Mouse (Mus musculus) limb, embryonic 13.5 days (tissue): ENCODE measurements around the gene Cpa2. TPM values are rescaled to one million over a fixed set of nuclear protein-coding genes. Genes with fewer than 3 reads are reported as not detected.

Experiments
- ATAC-seq: fragments of 200-750 bp; cut with Nextera tagmentation; 2 replicates; pipeline ENCODE4 v1.8.0; 2017; ENCODE audit warnings: low read depth, moderate number of reproducible peaks, moderate TSS enrichment; ENCODE audit not compliant: low FRiP score
- H3K27ac ChIP-seq: fragments of 300-500 bp; sonication (generic); 2 replicates; pipeline ENCODE4 v1.5.1; 2015; ENCODE audit warnings: inconsistent platforms, mild to moderate bottlenecking, moderate library complexity
- H3K27me3 ChIP-seq: fragments of 300-500 bp; sonication (generic); 2 replicates; pipeline ENCODE4 v1.6.1; 2015; ENCODE audit warnings: mild to moderate bottlenecking, inconsistent platforms
- H3K36me3 ChIP-seq: fragments of 300-500 bp; sonication (generic); 2 replicates; pipeline ENCODE4 v1.6.1; 2015; ENCODE audit warnings: inconsistent platforms, mild to moderate bottlenecking, moderate library complexity
- H3K4me1 ChIP-seq: fragments of 300-500 bp; sonication (generic); 2 replicates; pipeline ENCODE4 v1.6.1; 2015; ENCODE audit warnings: inconsistent platforms
- H3K4me2 ChIP-seq: fragments of 300-500 bp; sonication (generic); replicated peaks from 2 replicates; pipeline ENCODE4 v1.6.1; 2015; ENCODE audit warnings: inconsistent platforms, mild to moderate bottlenecking, moderate library complexity
- H3K4me3 ChIP-seq: fragments of 300-500 bp; sonication (generic); 2 replicates; pipeline ENCODE4 v1.5.1; 2015; ENCODE audit warnings: moderate library complexity, mild to moderate bottlenecking, inconsistent platforms
- H3K9ac ChIP-seq: fragments of 300-500 bp; sonication (generic); 2 replicates; pipeline ENCODE4 v1.6.1; 2015; ENCODE audit warnings: mild to moderate bottlenecking, inconsistent platforms
- H3K9me3 ChIP-seq: fragments of 300-500 bp; sonication (generic); 2 replicates; pipeline ENCODE4 v1.6.1; 2016; ENCODE audit warnings: inconsistent platforms
- WGBS: fragments of 180-500 bp; shearing (Covaris S2); methylation state at CpG from one replicate; pipeline ENCODE4 v1.1.7; 2015; 5-methylcytosine and 5-hydroxymethylcytosine counted together
- polyA plus RNA-seq: library from polyadenylated mRNA; unstranded; fragments of >200 nt; fragmentation: Nextera tagmentation; extraction: Ambion mirVana; gene quantifications from 2 replicates; pipeline ENCODE4 v1.2.1, GENCODE M21; 2015

Cpa2 gene
- polyA plus RNA-seq, 1 experiment from 2014 or later, result 10.4 TPM

DNA sequence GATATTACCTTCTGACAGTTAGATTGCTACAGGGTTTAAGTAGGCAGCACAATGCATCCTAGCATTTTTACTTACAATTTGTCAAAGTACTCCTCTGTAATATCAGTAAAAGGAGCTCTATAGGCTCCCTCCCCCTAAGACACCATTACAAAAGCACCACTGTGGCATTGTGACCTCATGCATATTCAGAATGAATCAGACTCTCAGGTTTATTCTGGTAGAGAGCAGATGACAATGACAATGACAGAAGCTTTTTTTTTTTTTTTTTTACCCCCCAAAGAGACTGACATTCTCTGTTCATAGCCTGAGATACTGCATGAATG, 9.8 kb downstream of the Cpa2 start:
- Histone ChIP-seq H3K27me3 (no peaks in the 10 kb centered on the region), H3K4me3 (no peak overlapping the region), H3K4me1 (peaks cover 81% of the 10 kb centered on the region), H3K9me3 (no peaks in the 10 kb centered on the region), H3K27ac (peak overlapping the region; percentile 65; the same call in 1 of the 2 replicates), H3K4me2 (no peak overlapping the region), H3K36me3 (no peaks in the 10 kb centered on the region), H3K9ac (no peak overlapping the region)
- no peak for ATAC-seq

DNA sequence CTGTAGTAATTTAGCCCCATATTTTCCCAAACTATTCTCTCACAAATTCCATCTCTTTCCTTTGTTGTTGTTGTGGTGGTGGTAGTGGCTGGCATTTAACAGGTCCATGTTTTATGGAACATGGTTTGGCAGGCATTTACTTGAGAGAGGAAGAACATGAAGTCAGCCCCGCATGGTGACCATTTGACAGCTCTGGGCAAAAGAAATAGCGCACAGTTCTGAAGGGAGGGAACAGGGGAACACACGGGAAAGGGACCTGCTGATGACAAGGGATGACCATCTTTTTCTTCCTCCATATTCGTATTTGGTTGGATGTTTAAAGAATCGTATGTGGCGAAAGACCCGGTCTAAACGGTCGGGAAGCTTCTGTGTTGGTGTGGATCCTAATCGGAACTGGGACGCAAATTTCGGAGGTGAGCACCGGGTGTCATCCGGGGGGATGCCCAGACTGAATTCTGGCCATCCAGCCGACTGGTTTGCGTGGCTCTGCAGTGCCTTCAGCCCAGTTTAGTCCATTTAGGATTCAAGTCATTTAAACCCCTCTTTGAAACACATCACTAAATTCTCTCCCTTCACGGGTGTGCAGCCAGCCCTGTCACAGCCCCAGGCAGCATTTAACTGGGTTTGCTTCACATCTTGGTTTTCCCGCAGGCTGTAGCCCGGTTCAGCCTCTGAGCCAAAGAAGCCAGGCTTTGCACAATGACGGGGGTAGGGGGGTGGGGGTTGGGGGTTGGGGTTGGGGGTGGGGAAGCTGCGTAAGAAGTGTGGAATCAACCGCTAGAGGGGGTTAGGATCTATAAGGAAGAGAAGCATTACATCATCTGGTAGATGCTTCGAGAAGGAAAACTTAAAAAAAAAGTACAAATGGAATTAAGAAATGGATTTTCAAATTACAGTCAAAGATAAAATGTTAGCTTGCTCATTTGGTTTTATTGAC, 10.5 kb downstream of the Cpa2 start:
- H3K9ac ChIP-seq, result peak overlapping the region; percentile 25; the same call in 1 of the 2 replicates
- 26% methylated on average over 23 of the region's 23 CpGs for WGBS
- H3K36me3 ChIP-seq, result no peaks in the 10 kb centered on the region
- no peaks in the 10 kb centered on the region for H3K27me3 ChIP-seq
- peak overlapping the region; percentile 48 for H3K4me2 ChIP-seq
- peak overlapping the region; percentile 9; the same call in 1 of the 2 replicates for H3K4me3 ChIP-seq
- peak overlapping the region; percentile 85 for H3K27ac ChIP-seq
- peak; percentile 53; the same call in 1 of the 2 replicates for ATAC-seq
- H3K4me1 ChIP-seq, result peaks cover 76% of the 10 kb centered on the region
- H3K9me3 ChIP-seq, result no peaks in the 10 kb centered on the region

DNA sequence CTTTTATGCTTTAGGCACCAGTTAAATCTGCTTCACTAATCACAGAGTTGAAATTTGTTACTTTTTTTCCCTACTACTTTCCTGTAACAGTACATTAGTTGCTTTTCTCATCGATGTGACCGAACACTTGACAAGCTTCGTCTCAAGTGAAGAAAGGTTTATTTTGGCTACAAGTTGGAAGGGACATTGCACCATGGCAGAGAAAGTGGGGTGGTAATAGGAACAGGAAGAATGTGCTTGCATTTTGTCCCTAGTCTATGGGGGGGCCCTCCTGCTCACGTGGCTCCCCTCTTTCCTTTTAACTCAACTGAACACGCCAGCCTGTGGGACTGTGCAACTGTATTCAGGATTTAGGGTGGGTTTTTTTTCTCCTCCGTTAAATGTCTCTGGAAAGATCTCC, 11.2 kb downstream of the Cpa2 start:
- Histone ChIP-seq H3K9me3 (no peaks in the 10 kb centered on the region), H3K4me2 (peak overlapping the region; percentile 48; the same call in 1 of the 2 replicates), H3K27me3 (no peaks in the 10 kb centered on the region), H3K4me3 (no peak overlapping the region), H3K4me1 (peaks cover 71% of the 10 kb centered on the region), H3K36me3 (no peaks in the 10 kb centered on the region), H3K27ac (peak overlapping the region; percentile 85), H3K9ac (no peak overlapping the region)
- 45% methylated on average over 6 of the region's 6 CpGs for WGBS
- ATAC-seq, result no peak

- Histone ChIP-seq H3K4me3 (no peak overlapping the region), H3K27me3 (no peaks in the 10 kb centered on the region), H3K9ac (no peak overlapping the region), H3K9me3 (no peaks in the 10 kb centered on the region), H3K4me2 (no peak overlapping the region), H3K4me1 (peaks cover 62% of the 10 kb centered on the region), H3K27ac (peak overlapping the region; percentile 49), H3K36me3 (no peaks in the 10 kb centered on the region)
- WGBS, result 64% methylated on average over 7 of the region's 7 CpGs
- ATAC-seq, result no peak
Observed at GRCm38 (mm10) chr6:30553381-30554010, 12.1 kb downstream of the Cpa2 start.

DNA sequence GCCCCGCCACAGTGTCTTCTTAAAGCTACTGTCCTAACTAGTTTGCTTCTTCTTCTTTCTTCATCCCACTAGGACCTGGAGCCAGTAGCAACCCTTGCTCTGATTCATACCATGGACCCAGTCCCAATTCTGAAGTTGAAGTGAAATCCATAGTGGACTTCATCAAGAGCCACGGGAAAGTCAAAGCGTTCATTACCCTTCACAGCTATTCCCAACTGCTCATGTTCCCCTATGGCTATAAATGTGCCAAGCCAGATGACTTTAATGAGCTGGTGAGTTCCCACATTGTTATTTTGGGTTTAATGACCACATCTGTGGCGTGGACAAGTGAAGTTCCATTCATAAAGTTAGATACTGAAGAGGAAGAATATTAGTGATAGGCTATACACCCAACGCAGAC, 12.7 kb downstream of the Cpa2 start:
- 39% methylated on average over 5 of the region's 5 CpGs for WGBS
- Histone ChIP-seq H3K27me3 (no peaks in the 10 kb centered on the region), H3K4me1 (peaks cover 58% of the 10 kb centered on the region), H3K36me3 (no peaks in the 10 kb centered on the region), H3K4me3 (no peak overlapping the region), H3K4me2 (no peak overlapping the region), H3K27ac (peak overlapping the region; percentile 49; the same call in 1 of the 2 replicates), H3K9me3 (no peaks in the 10 kb centered on the region), H3K9ac (no peak overlapping the region)
- ATAC-seq, result no peak

DNA sequence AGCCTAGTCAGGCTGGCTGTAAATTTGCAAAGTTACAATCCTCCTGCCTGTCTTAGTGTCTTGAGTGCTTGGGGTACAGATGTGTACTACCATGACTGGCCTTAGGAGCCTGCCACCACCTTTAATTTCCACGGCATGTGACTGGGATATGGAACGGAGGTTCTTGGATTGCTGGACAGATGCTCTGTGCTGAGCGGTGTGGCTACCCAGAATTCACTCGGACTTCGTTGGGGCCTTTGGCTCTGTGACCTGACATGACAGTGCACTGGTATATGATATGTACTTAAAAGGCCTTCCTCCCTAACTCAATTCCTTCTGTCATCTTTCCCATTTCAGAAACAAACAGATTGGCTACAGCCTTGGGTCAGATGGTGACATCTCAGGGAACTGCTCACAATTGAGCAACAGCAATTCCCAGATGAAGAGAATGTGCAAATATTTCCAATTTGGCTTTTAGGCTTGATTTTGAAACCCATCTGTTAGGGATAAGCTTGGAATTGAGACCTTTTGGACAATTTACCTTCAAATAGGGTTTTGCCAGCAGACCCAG, 13.3 kb downstream of the Cpa2 start:
- no peak for ATAC-seq
- no peaks in the 10 kb centered on the region for H3K36me3 ChIP-seq
- 72% methylated on average over 5 of the region's 5 CpGs for WGBS
- H3K4me1 ChIP-seq, result peaks cover 52% of the 10 kb centered on the region
- H3K27me3 ChIP-seq, result no peaks in the 10 kb centered on the region
- H3K9me3 ChIP-seq, result no peaks in the 10 kb centered on the region
- no peak overlapping the region for H3K4me3 ChIP-seq
- H3K9ac ChIP-seq, result no peak overlapping the region
- no peak overlapping the region for H3K27ac ChIP-seq
- no peak overlapping the region for H3K4me2 ChIP-seq

- no peak overlapping the region for H3K4me3 ChIP-seq
- H3K4me1 ChIP-seq, result peaks cover 41% of the 10 kb centered on the region
- no peak for ATAC-seq
- no peak overlapping the region for H3K27ac ChIP-seq
- no peaks in the 10 kb centered on the region for H3K36me3 ChIP-seq
- no peaks in the 10 kb centered on the region for H3K9me3 ChIP-seq
- H3K4me2 ChIP-seq, result no peak overlapping the region
- WGBS, result 13% methylated on average over 5 of the region's 9 CpGs
- no peaks in the 10 kb centered on the region for H3K27me3 ChIP-seq
- no peak overlapping the region for H3K9ac ChIP-seq
Observed at GRCm38 (mm10) chr6:30556080-30556479, 14.7 kb downstream of the Cpa2 start.

GRCm38 (mm10) chr6:30559726-30560125, 18.3 kb downstream of the Cpa2 start:
- H3K27me3 ChIP-seq, result no peaks in the 10 kb centered on the region
- H3K4me2 ChIP-seq, result no peak overlapping the region
- H3K9me3 ChIP-seq, result no peaks in the 10 kb centered on the region
- no peak overlapping the region for H3K4me3 ChIP-seq
- no peaks in the 10 kb centered on the region for H3K36me3 ChIP-seq
- no peak for ATAC-seq
- H3K4me1 ChIP-seq, result peaks cover 6% of the 10 kb centered on the region
- H3K27ac ChIP-seq, result no peak overlapping the region
- no peak overlapping the region for H3K9ac ChIP-seq
- 50% methylated on average over 1 of the region's 1 CpGs for WGBS

GRCm38 (mm10) chr6:30562132-30562531, 20.8 kb downstream of the Cpa2 start:
- Histone ChIP-seq H3K36me3 (no peaks in the 10 kb centered on the region), H3K4me1 (no peaks in the 10 kb centered on the region), H3K9me3 (no peaks in the 10 kb centered on the region), H3K27ac (no peak overlapping the region), H3K27me3 (no peaks in the 10 kb centered on the region), H3K9ac (no peak overlapping the region), H3K4me2 (no peak overlapping the region), H3K4me3 (no peak overlapping the region)
- no peak for ATAC-seq
- 74% methylated on average over 4 of the region's 4 CpGs for WGBS

DNA sequence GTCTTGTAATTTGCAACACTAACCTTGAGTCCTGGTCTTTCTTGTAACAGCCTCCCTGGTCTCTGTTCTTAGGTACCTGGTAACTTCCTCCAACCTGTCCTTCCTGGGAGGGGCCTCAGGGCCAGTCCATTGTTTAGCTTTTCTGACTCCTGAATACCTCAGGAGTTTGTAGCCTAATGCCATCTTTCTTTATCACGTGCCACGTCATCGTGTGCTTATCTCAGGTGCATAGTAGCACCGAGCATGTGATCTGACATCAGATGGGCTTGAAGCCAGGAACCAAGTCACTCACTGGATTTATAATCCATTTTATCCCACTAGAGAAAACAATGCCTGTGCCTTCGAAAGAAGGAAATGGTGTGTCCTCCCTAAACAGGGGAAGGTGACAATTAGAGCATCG, 22.2 kb downstream of the Cpa2 start:
- no peaks in the 10 kb centered on the region for H3K27me3 ChIP-seq
- no peak overlapping the region for H3K27ac ChIP-seq
- H3K4me3 ChIP-seq, result no peak overlapping the region
- no peaks in the 10 kb centered on the region for H3K9me3 ChIP-seq
- peaks cover 3% of the 10 kb centered on the region; the same call in 1 of the 2 replicates for H3K4me1 ChIP-seq
- ATAC-seq, result no peak
- H3K36me3 ChIP-seq, result no peaks in the 10 kb centered on the region
- no peak overlapping the region for H3K4me2 ChIP-seq
- WGBS, result 89% methylated on average over 6 of the region's 6 CpGs
- H3K9ac ChIP-seq, result no peak overlapping the region

DNA sequence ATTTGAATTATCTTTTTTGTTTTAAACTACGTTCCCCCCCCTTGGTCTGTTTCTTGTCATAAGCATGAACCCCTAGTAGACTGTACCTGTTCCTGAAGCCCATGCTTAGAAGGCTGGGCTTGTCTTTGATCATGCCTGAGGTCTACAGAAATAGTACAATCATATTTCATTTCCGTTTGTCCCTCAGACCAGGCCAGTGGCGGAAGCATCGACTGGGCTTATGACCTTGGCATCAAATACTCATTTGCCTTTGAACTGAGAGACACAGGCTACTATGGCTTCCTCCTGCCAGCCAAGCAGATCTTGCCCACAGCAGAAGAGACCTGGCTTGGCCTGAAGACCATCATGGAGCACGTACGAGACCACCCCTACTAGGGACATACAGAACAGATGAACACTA, 22.7 kb downstream of the Cpa2 start:
- ATAC-seq, result no peak
- H3K36me3 ChIP-seq, result no peaks in the 10 kb centered on the region
- WGBS, result 94% methylated on average over 6 of the region's 6 CpGs

DNA sequence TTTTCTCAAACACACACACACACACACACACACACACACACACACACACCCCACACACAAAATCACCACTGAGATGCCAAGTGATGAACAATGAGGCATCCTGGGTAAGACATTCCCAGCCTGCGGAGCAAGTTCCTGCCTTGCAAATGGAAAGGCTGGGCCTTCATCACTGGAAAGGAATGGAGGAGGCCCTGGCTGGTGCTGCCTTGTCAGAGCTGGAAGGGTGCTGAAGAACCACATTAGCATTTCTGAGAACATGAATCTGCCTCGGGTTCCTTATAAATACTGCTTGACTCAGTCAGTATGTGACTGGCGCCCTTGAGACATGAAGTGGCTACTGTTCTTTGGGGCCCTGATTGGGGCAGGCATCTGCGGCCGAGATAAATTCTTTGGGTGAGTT, 26.7 kb downstream of the Cpa2 start, which contains the start of gene Cpa4:
Gene Cpa4, plus strand, starts transcription at position 301 of the 400 bp plus-strand sequence.
- Histone ChIP-seq H3K9ac (no peak within 1 kb of the TSS), H3K27me3 (no peaks in the 10 kb centered on the region), H3K27ac (peak within 1 kb of the TSS; percentile 39; the same call in 1 of the 2 replicates), H3K4me1 (peaks cover 11% of the 10 kb centered on the region), H3K4me2 (no peak within 1 kb of the TSS), H3K4me3 (no peak within 1 kb of the TSS), H3K9me3 (no peaks in the 10 kb centered on the region), H3K36me3 (no peaks in the 10 kb centered on the region)
- 70% methylated on average over 5 of the region's 5 CpGs for WGBS
- no peak for ATAC-seq

More for the DNA sequence above, 22.7 kb downstream of the Cpa2 start:
- Histone ChIP-seq H3K4me3 (no peak overlapping the region), H3K9me3 (no peaks in the 10 kb centered on the region), H3K4me1 (peaks cover 3% of the 10 kb centered on the region; the same call in 1 of the 2 replicates), H3K27ac (no peak overlapping the region), H3K4me2 (no peak overlapping the region), H3K27me3 (no peaks in the 10 kb centered on the region), H3K9ac (no peak overlapping the region)
